Mouse (Mus musculus): ENCODE measurements around the gene Smyd5.

Gene Smyd5

GRCm38 (mm10) chr6:85431842-85432431, at the start of gene Smyd5:
Gene Smyd5, plus strand, starts transcription at chr6:85431989.
- DNase-seq (ENCODE audit: low spot score), result peak; percentile 86

GRCm38 (mm10) chr6:85382791-85383190, 49.0 kb upstream of the Smyd5 start:
- no peak for DNase-seq (ENCODE audit: low spot score)

- DNase-seq (ENCODE audit: low spot score), result no peak
These were observed 43.2 kb upstream of the Smyd5 start for GRCm38 (mm10) chr6:85388608-85389007.

GRCm38 (mm10) chr6:85391803-85392202, 40.0 kb upstream of the Smyd5 start:
- peak; percentile 44 for DNase-seq (ENCODE audit: low spot score)

GRCm38 (mm10) chr6:85395360-85395759, 36.4 kb upstream of the Smyd5 start:
- no peak for DNase-seq (ENCODE audit: low spot score)

- peak; percentile 20 for DNase-seq (ENCODE audit: low spot score)
These were observed 34.6 kb upstream of the Smyd5 start for GRCm38 (mm10) chr6:85397165-85397564.

GRCm38 (mm10) chr6:85399715-85400114, 32.1 kb upstream of the Smyd5 start:
- no peak for DNase-seq (ENCODE audit: low spot score)

GRCm38 (mm10) chr6:85402613-85403012, 29.2 kb upstream of the Smyd5 start:
- no peak for DNase-seq (ENCODE audit: low spot score)

- DNase-seq (ENCODE audit: low spot score), result no peak
These were observed 28.8 kb upstream of the Smyd5 start for GRCm38 (mm10) chr6:85403039-85403438.

GRCm38 (mm10) chr6:85409003-85409402, 22.8 kb upstream of the Smyd5 start:
- DNase-seq (ENCODE audit: low spot score), result no peak

- DNase-seq (ENCODE audit: low spot score), result no peak
These were observed 21.0 kb upstream of the Smyd5 start for GRCm38 (mm10) chr6:85410771-85411273.

- no peak for DNase-seq (ENCODE audit: low spot score)
These were observed 16.0 kb upstream of the Smyd5 start for GRCm38 (mm10) chr6:85415829-85416228.

- no peak for DNase-seq (ENCODE audit: low spot score)
These were observed 12.6 kb upstream of the Smyd5 start for GRCm38 (mm10) chr6:85419150-85419549.

- no peak for DNase-seq (ENCODE audit: low spot score)
These were observed 7.9 kb upstream of the Smyd5 start, which contains the start of gene Noto for GRCm38 (mm10) chr6:85423836-85424379. Gene Noto, plus strand, starts transcription at chr6:85423886.

- no peak for DNase-seq (ENCODE audit: low spot score)
These were observed 431 bp upstream of the Smyd5 start for GRCm38 (mm10) chr6:85431274-85431841.

- DNase-seq (ENCODE audit: low spot score), result no peak
These were observed 2.1 kb downstream of the Smyd5 start for GRCm38 (mm10) chr6:85433865-85434264.

- DNase-seq (ENCODE audit: low spot score), result no peak
These were observed 4.4 kb downstream of the Smyd5 start for GRCm38 (mm10) chr6:85436204-85436603.

- no peak for DNase-seq (ENCODE audit: low spot score)
These were observed 4.8 kb downstream of the Smyd5 start for GRCm38 (mm10) chr6:85436631-85437030.

- no peak for DNase-seq (ENCODE audit: low spot score)
These were observed 9.4 kb downstream of the Smyd5 start for GRCm38 (mm10) chr6:85441142-85441541.

GRCm38 (mm10) chr6:85443488-85444233, 11.9 kb downstream of the Smyd5 start:
- no peak for DNase-seq (ENCODE audit: low spot score)

- DNase-seq (ENCODE audit: low spot score), result no peak
These were observed 12.6 kb downstream of the Smyd5 start for GRCm38 (mm10) chr6:85444266-85444965.

- no peak for DNase-seq (ENCODE audit: low spot score)
These were observed 13.5 kb downstream of the Smyd5 start for GRCm38 (mm10) chr6:85445286-85445685.

Measured in T-cell, adult 2 months (primary cell).